Mouse (Mus musculus): ENCODE measurements at regions not wholly inside any gene's neighbourhood (a gene's known extent, or its start where the extent isn't known, plus 50 kb on each side); places are given as distances from the start of the nearest gene placed in this dataset.

- TF ChIP-seq CTCF (IDR thresholded peaks at IDR 0.05; ENCODE audit: borderline replicate concordance, insufficient read depth, low read length) = no peak
- no peak for TF ChIP-seq POLR2A (IDR thresholded peaks at IDR 0.05; ENCODE audit: low read depth, low read length)
Measured at GRCm38 (mm10) chr1:71837764-71838163, 184.8 kb upstream of the Fn1 start.
